Mouse (Mus musculus) heart, postnatal 4 days (tissue): ENCODE data around the gene Mast1. TPM values are rescaled to one million over a fixed set of nuclear protein-coding genes. Genes with fewer than 3 reads are reported as not detected.

Experiments
- DNase-seq: peaks from one replicate; pipeline ENCODE4 v3.0.0; 2021
- total RNA-seq, 2 experiments: library from RNA; stranded (reverse); gene quantifications; 2 replicates each; pipeline ENCODE4 v1.2.3; 2021

The Mast1 gene
- total RNA-seq, 2 experiments from 2014 or later: 0.09 to 0.24 TPM

GRCm38 (mm10) chr8:84937620-84938485 is 694 bp upstream of the Mast1 start:
- no peak for DNase-seq

GRCm38 (mm10) chr8:84936041-84936961 is 858 bp downstream of the Mast1 start:
- no peak for DNase-seq

GRCm38 (mm10) chr8:84935489-84935888 is 1.7 kb downstream of the Mast1 start:
- DNase-seq: no peak

DNA sequence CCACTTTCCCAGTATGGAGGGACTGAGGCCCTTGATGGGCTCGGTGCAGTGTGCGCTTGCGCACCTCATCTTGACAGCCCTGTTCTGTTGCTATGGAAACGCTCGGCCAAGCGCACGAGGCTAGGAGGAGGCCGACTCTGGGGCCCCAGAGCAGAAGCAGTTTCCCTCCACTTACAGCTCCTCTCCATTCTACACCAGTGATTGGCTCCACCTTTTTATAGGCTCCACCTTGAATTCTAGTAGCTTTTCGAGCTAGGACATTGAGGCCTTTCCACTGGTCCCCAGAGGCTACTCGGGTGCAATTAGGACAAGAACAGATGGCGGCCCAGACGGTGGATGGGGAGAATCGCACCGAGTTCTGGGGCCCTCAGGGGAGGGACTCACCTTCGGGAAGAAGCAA is 2.3 kb downstream of the Mast1 start:
- no peak for DNase-seq

- DNase-seq: no peak
These were observed 3.2 kb downstream of the Mast1 start for GRCm38 (mm10) chr8:84933767-84934559.

DNA sequence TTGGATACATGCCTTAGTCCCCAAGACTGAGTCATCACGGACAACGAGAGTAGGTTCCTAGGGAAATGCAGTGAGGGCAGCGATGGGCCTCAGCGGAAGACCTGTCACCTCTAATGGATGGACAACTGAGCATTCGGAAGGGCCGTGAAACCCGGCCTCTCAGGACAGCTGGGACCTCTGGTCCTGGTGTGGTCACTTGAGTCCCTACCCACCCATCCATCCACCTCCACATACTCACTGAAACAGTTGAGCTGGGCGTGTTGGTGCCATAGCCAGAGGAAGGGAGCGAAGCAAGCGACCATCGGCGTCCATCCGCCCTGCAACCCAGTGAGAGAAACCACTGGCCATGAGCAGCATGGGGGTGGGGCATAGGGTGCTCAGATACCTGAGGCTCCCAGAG is 6.6 kb downstream of the Mast1 start:
- no peak for DNase-seq

- DNase-seq: peak; percentile 78
These were observed 8.5 kb downstream of the Mast1 start for GRCm38 (mm10) chr8:84928456-84929306.

DNA sequence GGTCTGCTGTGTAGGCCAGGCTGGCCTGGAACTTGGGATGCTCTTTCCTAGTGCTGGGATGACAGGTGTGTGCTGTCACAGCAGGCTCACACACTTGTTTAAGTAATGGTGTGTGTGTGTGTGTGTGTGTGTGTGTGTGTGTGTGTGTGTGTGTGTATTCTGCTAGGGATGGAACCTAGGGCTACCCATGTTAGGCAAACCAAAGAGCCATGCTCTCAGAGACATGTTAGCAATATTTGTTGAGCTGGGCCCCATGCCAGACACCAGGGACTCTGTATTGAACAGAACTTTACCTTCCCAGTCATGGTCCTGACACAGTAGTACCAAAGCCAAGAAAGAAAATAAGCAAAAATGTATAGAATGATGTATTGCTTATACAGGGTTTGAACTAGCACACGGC is 9.6 kb downstream of the Mast1 start:
- no peak for DNase-seq

DNA sequence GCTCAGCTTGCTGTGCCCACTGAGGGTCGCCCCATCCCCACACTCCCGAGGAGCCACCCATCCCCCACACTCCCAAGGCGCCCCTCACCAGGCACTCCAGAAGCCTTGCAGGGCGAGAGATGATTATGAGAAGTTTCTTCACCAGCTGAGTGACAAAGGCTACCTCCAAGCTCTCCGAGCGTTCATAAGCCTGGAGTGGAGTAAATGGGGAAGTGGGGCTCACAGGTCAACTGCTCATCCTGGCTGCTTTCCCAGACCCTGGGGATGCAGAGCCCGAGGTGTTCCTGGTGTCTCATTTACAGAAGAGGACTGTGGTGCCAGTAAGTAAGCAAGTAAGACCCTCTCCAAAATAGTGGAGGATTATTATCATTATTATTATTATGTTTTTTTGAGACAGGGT is 11.6 kb downstream of the Mast1 start:
- DNase-seq: no peak

- peak; percentile 55 for DNase-seq
These were observed 15.6 kb downstream of the Mast1 start for GRCm38 (mm10) chr8:84921596-84921995.

- DNase-seq: no peak
These were observed 18.5 kb downstream of the Mast1 start for GRCm38 (mm10) chr8:84918646-84919045.

GRCm38 (mm10) chr8:84917781-84918180 is 19.4 kb downstream of the Mast1 start:
- DNase-seq: no peak

GRCm38 (mm10) chr8:84915269-84915668 is 21.9 kb downstream of the Mast1 start:
- no peak for DNase-seq

DNA sequence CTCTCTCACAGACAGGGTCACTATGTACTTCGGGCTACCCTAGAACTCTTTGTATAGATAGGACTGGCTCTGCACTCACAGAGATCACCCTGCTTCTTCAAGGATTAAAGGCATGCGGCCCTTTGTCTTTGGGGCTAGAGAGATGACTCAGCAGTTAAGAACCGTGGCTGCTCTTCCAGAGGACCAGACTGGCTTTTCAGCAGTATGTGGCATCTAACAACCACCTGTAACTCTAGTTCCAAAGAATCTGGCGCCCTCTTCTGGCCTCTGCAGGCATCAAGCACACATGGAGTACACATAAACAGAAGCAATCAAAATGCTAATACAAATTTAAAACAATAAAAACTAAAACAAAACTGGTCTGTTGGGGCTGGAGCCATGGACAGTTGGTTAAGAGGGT is 23.2 kb downstream of the Mast1 start:
- no peak for DNase-seq

GRCm38 (mm10) chr8:84913502-84913900 is 23.7 kb downstream of the Mast1 start:
- DNase-seq: no peak

- DNase-seq: peak; percentile 67
These were observed 24.2 kb downstream of the Mast1 start for GRCm38 (mm10) chr8:84912895-84913501.

DNA sequence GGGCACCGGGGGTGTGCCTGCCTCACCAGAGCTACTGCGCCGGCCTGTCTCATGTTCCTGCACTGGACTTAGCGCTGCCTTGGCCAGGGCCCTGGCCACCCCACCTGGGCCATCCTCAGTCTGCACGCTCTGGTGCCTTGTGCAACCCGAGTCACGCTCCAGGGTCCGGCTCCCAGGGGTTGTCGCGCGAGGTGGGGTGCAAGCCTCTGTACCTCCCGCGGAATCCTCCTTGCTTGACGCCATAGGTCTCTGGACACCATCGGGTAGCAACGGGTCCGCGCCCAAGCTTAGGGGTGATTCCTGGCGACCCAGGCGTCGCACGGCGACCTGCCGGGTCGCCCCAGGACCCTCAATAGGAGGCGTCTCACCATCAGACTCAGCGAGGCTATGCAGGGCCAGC is 24.8 kb downstream of the Mast1 start:
- DNase-seq: no peak

- no peak for DNase-seq
These were observed 25.3 kb downstream of the Mast1 start for GRCm38 (mm10) chr8:84911854-84912253.

GRCm38 (mm10) chr8:84910551-84910950 is 26.6 kb downstream of the Mast1 start:
- DNase-seq: no peak

DNA sequence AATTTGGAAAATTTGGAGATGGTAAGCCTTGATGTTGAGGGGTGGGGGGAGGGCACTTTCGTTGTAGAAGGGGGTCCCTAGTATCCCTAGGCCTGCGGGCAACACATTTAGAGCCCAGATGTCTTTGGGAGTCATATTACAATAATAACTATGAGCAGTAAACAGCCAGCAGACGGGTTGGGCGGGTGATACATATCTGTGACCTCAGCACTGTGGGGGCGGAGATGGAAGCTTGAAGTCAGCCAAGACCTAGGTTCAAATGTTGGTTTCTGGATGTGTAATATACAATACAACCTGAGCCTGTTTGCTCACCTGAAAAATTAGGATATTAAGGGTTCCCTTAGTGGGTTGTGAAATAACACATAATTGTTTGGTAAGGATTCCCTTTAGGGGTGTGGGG is 27.2 kb downstream of the Mast1 start:
- no peak for DNase-seq

- no peak for DNase-seq
These were observed 27.9 kb downstream of the Mast1 start for GRCm38 (mm10) chr8:84909162-84909767.
